Mouse (Mus musculus) cerebellum, postnatal 4 days (tissue): ENCODE data around the gene 2010300C02Rik.

ENCODE experiments used
- DNase-seq, 2 experiments: peaks; one replicate each; pipeline ENCODE4 v3.0.0; 2022; ENCODE audit warnings: low spot score in 2 of 2, mixed read lengths in 1 of 2

Gene 2010300C02Rik

GRCm38 (mm10) chr1:37667386-37667785 lies 52.5 kb downstream of the 2010300C02Rik start:
- DNase-seq, result no peak

- DNase-seq, result no peak
Observed at GRCm38 (mm10) chr1:37666587-37666986, 53.3 kb downstream of the 2010300C02Rik start.

GRCm38 (mm10) chr1:37665539-37666323 lies 54.2 kb downstream of the 2010300C02Rik start:
- DNase-seq, result no peak

GRCm38 (mm10) chr1:37664496-37664895 lies 55.4 kb downstream of the 2010300C02Rik start:
- DNase-seq, result no peak

GRCm38 (mm10) chr1:37663606-37664005 lies 56.3 kb downstream of the 2010300C02Rik start:
- no peak for DNase-seq

GRCm38 (mm10) chr1:37656017-37656416 lies 63.9 kb downstream of the 2010300C02Rik start:
- DNase-seq, result no peak

GRCm38 (mm10) chr1:37653992-37654391 lies 65.9 kb downstream of the 2010300C02Rik start:
- DNase-seq, result no peak

- no peak for DNase-seq
Observed at GRCm38 (mm10) chr1:37647066-37647465, 72.8 kb downstream of the 2010300C02Rik start.

GRCm38 (mm10) chr1:37644501-37644900 lies 75.4 kb downstream of the 2010300C02Rik start:
- DNase-seq, result no peak

GRCm38 (mm10) chr1:37643794-37644365 lies 76.0 kb downstream of the 2010300C02Rik start:
- no peak for DNase-seq

GRCm38 (mm10) chr1:37641361-37641760 lies 78.5 kb downstream of the 2010300C02Rik start:
- DNase-seq, result no peak

GRCm38 (mm10) chr1:37639101-37639500 lies 80.8 kb downstream of the 2010300C02Rik start:
- DNase-seq, result peak; percentile 69 to 84

- no peak for DNase-seq
Observed at GRCm38 (mm10) chr1:37638560-37638959, 81.3 kb downstream of the 2010300C02Rik start.

- no peak for DNase-seq
Observed at GRCm38 (mm10) chr1:37637571-37637970, 82.3 kb downstream of the 2010300C02Rik start.

GRCm38 (mm10) chr1:37636824-37637223 lies 83.1 kb downstream of the 2010300C02Rik start:
- no peak for DNase-seq

- DNase-seq, result peak in 1 of 2 experiments; percentile 26
Observed at GRCm38 (mm10) chr1:37636169-37636568, 83.7 kb downstream of the 2010300C02Rik start.

- no peak for DNase-seq
Observed at GRCm38 (mm10) chr1:37635716-37636115, 84.2 kb downstream of the 2010300C02Rik start.

GRCm38 (mm10) chr1:37634658-37635057 lies 85.2 kb downstream of the 2010300C02Rik start:
- peak in 1 of 2 experiments; percentile 42 for DNase-seq

- DNase-seq, result no peak
Observed at GRCm38 (mm10) chr1:37633516-37633915, 86.4 kb downstream of the 2010300C02Rik start.

GRCm38 (mm10) chr1:37632425-37632824 lies 87.5 kb downstream of the 2010300C02Rik start:
- no peak for DNase-seq

- DNase-seq, result no peak
Observed at GRCm38 (mm10) chr1:37631456-37631855, 88.4 kb downstream of the 2010300C02Rik start.

- DNase-seq, result no peak
Observed at GRCm38 (mm10) chr1:37630412-37631210, 89.3 kb downstream of the 2010300C02Rik start.
